Mouse (Mus musculus) ES-Bruce4 (cell line): ENCODE data around the gene Gm4791.

Source experiments
- CTCF ChIP-seq: IDR thresholded peaks from one replicate; pipeline ENCODE4 v1.8.1; 2011; ENCODE audit warnings: low read depth, low read length
- POLR2A ChIP-seq: IDR thresholded peaks from one replicate; pipeline ENCODE4 v1.8.1; 2011; ENCODE audit warnings: low read length; ENCODE audit not compliant: insufficient read depth

- TF ChIP-seq CTCF (no peak), POLR2A (no peak)
Observed at GRCm38 (mm10) chr9:46969406-46969805, 29.1 kb upstream of the Gm4791 start.
